Mouse (Mus musculus) G1E (cell line): ENCODE measurements at regions not wholly inside any gene's neighbourhood (a gene's known extent, or its start where the extent isn't known, plus 50 kb on each side); places are given as distances from the start of the nearest gene placed in this dataset.

Experiments used
- CTCF ChIP-seq: IDR thresholded peaks from 2 replicates; pipeline ENCODE4 v1.5.1; 2012; ENCODE audit warnings: low read depth, low read length, inconsistent platforms, mixed read lengths
- GATA1 ChIP-seq: IDR thresholded peaks from 2 replicates; pipeline ENCODE4 v1.6.1; 2012; ENCODE audit warnings: borderline replicate concordance, low read length, inconsistent platforms, mixed read lengths

GRCm38 (mm10) chr19:6619546-6619945 is 76.7 kb upstream of the Slc22a12 start:
- TF ChIP-seq CTCF, result no peak
- no peak for TF ChIP-seq GATA1
